Mouse (Mus musculus): ENCODE data around the gene Dock1. TPM values are rescaled to one million over a fixed set of nuclear protein-coding genes. Genes with fewer than 3 reads are reported as not detected.
A peak's percentile ranks its signal among the peaks of the same experiment; 100 is the strongest.

The Dock1 gene
- total RNA-seq, 2 experiments from 2014 or later: 89.9 to 206 TPM

GRCm38 (mm10) chr7:134809241-134809975, 139.0 kb downstream of the Dock1 start:
- no peak for DNase-seq (ENCODE audit: low spot score in 2 of 2)

DNA sequence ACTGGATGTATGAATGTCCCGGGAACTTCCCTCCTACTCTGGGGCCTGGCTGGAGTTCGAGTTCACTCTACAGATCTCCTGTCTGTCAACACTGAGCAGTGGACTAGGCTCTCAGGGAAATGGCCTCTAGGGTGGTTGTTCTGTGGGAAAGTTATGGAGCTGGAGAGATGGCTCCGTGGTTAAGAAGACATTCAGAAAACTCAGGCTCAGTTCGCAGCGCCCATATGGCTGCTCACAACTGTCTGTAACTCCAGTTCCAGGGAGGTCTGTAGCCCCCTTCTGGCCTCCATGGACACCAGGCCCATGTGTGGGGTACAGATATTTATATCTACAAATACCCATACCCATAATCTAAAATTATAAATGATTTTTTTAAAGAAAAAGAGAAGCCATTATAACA, 148.0 kb downstream of the Dock1 start:
- no peak for DNase-seq (ENCODE audit: low spot score in 2 of 2)

DNA sequence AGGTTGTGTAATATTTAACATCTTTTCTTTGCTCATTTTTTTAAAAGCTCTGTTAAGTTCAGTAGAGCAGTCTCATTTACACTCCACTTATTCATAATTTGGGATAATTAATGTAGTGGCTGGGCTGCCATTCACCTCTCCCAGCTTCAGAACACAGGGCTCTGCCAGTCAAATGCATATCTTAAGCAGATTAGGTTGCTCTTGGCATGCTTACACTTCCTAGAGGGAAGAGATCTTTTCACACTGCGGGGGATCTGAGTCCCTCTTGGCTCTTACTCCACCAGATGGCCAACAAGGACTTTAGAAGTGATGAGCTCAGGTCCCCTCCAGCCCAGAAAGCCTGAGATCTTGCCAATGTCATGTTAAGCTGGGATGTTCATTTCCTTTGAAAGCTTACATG, 150.8 kb downstream of the Dock1 start:
- no peak for DNase-seq (ENCODE audit: low spot score in 2 of 2)

DNA sequence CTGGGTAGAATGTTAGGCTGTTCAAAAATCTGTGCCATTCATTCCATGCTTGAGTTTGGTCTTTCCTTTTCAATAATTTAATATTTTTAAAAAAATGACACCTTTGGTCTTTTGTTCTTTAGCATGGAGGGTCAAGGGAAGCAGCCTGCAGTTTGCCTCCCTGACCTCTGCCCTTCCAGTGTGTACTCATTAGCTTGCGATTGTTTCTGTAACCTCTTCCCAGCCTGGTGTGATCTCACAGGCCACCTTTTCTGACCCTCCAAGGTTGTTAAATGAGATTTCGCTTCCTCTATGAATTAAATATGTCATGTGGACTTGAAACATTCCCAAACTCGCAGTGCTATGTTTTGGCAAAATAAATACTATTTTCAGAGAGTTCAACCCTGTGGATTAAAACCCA, 151.6 kb downstream of the Dock1 start:
- no peak for DNase-seq (ENCODE audit: low spot score in 2 of 2)

DNA sequence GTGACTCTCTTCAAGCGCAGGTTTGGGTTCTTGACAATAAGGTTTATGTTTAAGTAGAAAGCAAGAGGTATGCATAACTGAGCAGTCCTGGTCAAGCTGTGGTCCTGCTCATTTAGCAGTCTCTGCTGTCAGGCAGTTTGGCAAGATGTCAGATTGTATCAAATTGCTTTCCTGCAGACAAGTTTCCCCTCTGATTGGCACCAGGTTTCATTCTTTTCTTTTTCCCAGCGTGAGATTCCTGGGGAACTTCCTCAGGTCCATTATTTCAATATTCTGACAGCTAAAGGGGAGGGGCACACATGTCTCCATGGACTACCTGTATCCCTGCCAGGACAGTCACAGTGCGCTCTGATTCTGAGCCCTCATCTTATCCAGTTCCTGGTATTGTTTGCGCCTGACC, 153.4 kb downstream of the Dock1 start:
- no peak for DNase-seq (ENCODE audit: low spot score in 2 of 2)

DNA sequence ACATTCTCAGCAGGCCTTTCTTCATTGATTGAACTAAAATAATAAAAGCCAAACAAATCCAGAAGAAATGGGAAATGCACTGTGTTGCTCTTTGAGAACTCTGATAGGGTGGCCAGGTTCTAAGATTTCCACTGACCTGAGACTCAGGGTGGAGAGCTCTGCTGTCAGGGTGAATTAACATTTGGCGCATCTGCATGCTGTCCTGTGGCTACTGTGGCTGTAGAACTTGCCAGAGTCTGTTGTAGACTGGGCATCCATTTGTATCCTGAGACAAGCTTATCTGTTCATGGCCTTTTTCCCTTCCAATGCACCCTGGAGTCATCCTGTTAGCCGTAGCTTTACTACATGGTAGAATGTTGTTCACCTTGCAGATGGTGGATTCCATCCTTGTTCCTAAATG, 169.6 kb downstream of the Dock1 start:
- DNase-seq (ENCODE audit: low spot score in 2 of 2): no peak

- DNase-seq (ENCODE audit: low spot score in 2 of 2): no peak
Measured at GRCm38 (mm10) chr7:134842751-134843150, 172.3 kb downstream of the Dock1 start.

GRCm38 (mm10) chr7:134862000-134862399, 191.5 kb downstream of the Dock1 start:
- DNase-seq (ENCODE audit: low spot score in 2 of 2): no peak

DNA sequence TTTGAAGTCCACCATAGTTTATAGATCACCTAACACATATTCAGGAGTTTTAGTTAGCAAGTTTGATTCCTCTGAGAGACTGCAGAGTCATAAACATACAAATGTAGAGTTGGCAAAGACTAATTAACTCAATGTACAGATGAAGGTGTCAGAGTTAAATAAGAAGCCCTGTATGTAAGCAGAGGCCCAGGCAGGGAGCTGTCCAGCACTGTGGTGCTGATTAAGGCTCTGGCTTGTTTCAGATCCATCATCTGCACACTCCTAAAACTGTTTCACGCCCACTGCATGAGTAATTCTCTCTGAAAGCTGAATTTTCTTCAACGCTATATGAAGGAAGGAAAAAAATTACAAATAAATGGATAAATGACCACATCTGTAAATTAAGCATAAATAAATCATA, 193.7 kb downstream of the Dock1 start:
- peak; percentile 31 to 41 for DNase-seq (ENCODE audit: low spot score in 2 of 2)

- DNase-seq (ENCODE audit: low spot score in 2 of 2): no peak
Measured at GRCm38 (mm10) chr7:134872511-134872910, 202.1 kb downstream of the Dock1 start.

GRCm38 (mm10) chr7:134872981-134873380, 202.5 kb downstream of the Dock1 start:
- DNase-seq (ENCODE audit: low spot score in 2 of 2): no peak

- DNase-seq (ENCODE audit: low spot score in 2 of 2): no peak
Measured at GRCm38 (mm10) chr7:134878985-134879384, 208.5 kb downstream of the Dock1 start.

GRCm38 (mm10) chr7:134880431-134880830, 210.0 kb downstream of the Dock1 start:
- DNase-seq (ENCODE audit: low spot score in 2 of 2): no peak

DNA sequence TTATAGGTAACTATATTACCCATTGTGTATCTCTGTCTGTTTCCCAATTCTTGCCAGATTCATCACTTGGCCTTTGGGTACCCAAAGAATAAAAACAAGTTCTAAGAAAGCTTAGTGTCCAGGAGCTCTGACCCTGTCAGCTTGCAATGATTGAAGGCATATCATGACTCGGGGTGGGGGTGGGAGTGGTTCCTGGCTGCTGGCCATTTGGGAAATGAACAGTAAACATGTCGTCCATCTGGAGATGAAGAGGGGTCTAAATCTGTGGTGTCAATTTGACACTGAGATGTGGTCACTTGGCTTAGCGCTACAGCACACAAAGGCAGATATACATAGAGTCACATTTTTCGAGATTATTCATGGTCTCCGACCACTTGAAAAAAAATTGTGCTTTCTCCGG, 213.1 kb downstream of the Dock1 start:
- no peak for DNase-seq (ENCODE audit: low spot score in 2 of 2)

- no peak for DNase-seq (ENCODE audit: low spot score in 2 of 2)
Measured at GRCm38 (mm10) chr7:134892449-134892871, 222.0 kb downstream of the Dock1 start.

- no peak for DNase-seq (ENCODE audit: low spot score in 2 of 2)
Measured at GRCm38 (mm10) chr7:134892972-134893371, 222.5 kb downstream of the Dock1 start.

DNA sequence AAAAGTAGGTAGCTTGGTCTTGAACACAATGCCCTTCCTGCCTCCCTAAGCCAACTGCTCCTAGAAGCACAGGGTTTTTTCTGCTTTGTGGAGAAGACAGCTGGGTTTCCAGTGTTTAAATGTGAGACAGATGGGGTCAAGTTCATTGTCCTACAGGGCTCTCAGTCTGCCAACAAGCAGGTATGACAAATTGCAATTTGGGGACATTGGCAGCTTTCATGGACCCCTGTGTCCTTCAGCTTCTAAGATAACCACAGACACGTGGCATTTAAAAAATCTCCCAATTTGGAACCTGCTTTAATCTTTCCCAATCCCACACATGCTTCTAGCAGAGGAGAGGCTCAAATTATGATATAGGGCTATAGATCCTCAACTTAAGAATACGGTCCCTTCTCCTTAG, 224.2 kb downstream of the Dock1 start:
- no peak for DNase-seq (ENCODE audit: low spot score in 2 of 2)

DNA sequence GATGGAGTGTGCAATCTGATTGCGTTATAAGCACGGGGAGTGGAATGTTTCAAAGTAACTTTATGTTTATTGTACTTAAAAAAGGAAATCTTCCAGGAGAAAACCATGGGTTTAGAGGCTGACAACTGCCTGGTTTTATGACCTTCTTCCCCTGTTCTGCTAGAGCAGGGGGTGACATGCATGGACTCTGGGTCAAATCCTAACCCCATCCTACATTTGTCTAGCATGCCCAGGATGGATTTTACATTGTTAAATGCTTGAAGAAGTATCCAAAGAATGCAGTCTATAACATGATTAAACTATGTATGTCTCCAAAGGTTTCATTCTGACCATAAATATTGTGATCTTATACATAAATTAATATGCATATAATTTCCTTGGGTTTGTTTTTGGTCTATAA, 229.0 kb downstream of the Dock1 start:
- no peak for DNase-seq (ENCODE audit: low spot score in 2 of 2)

- no peak for DNase-seq (ENCODE audit: low spot score in 2 of 2)
Measured at GRCm38 (mm10) chr7:134901992-134902391, 231.5 kb downstream of the Dock1 start.

DNA sequence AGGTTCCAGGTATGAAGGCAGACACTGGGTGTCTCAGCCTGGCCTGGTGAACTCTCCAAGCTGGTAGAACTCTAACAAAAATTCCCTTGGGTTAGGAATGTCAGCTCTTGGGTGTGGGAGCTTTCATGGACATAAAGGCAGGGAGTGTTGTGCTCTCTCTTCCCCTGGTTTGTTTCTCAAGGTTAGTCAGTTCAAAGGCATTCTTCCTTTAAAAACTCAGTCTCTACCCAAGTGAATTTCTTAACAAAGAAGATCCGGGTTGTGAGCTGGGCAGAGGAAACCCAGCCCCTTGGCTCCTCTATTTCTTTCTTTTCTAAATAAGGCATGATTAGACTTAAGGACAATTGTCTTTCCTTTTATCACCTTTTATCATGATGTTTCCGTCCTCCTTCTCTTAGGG, 261.4 kb downstream of the Dock1 start:
- no peak for DNase-seq (ENCODE audit: low spot score in 2 of 2)

DNA sequence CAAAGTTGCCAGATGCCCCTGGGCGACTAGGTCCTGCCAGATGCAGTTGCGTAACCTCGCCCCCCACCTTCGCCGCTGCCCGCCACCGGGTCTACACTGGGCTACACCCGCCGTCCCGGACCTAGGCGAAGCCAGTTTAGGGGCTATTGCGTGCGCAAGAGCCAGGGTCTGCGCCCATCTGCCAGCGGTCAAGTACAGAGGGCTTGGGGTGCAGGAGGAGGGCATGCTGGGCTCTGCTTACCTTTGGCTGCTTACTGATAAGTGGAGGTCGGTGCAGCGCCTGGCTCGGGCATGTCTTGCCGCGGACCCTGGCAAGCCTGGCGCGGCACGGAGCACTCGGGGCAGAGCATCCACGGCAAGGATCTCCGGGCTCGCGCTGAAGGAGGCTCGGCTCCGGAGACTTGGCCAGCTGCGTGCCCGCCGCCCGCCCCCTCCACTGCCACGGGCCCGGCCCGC, 267.0 kb downstream of the Dock1 start:
- peak in 1 of 2 experiments; percentile 27 for DNase-seq (ENCODE audit: low spot score in 2 of 2)

- peak; percentile 36 to 48 for DNase-seq (ENCODE audit: low spot score in 2 of 2)
Measured at GRCm38 (mm10) chr7:134937927-134938609, 267.6 kb downstream of the Dock1 start, which contains the start of gene Fam196a. Gene Fam196a (minus strand): TSS chr7:134938430.

DNA sequence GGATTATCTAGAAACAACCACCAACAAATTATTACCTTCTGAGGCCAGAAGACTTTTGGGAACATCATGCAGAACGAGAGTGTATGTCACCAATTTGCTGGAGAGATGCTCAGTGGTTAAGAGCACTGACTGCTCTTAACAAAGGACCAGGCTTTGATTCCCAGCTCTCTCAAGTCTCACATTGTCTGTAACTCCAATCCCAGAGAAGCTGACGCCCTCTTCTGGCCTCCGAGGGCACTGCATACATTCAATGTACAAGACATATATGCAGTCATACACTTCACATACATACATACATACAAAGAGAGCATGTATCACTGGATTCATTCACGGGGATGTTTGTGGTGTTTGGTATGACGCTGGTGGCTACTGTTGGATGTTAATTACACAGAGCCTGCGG, 271.4 kb downstream of the Dock1 start:
- no peak for DNase-seq (ENCODE audit: low spot score in 2 of 2)
